Mouse (Mus musculus) right cerebral cortex, postnatal 4 days (tissue): Measurements from ENCODE around the gene Paxip1.
A peak's percentile ranks its signal among the peaks of the same experiment; 100 is the strongest.

Experiments used
- DNase-seq: peaks from one replicate; pipeline ENCODE4 v3.0.0-alpha.2; 2022

Gene Paxip1

DNA sequence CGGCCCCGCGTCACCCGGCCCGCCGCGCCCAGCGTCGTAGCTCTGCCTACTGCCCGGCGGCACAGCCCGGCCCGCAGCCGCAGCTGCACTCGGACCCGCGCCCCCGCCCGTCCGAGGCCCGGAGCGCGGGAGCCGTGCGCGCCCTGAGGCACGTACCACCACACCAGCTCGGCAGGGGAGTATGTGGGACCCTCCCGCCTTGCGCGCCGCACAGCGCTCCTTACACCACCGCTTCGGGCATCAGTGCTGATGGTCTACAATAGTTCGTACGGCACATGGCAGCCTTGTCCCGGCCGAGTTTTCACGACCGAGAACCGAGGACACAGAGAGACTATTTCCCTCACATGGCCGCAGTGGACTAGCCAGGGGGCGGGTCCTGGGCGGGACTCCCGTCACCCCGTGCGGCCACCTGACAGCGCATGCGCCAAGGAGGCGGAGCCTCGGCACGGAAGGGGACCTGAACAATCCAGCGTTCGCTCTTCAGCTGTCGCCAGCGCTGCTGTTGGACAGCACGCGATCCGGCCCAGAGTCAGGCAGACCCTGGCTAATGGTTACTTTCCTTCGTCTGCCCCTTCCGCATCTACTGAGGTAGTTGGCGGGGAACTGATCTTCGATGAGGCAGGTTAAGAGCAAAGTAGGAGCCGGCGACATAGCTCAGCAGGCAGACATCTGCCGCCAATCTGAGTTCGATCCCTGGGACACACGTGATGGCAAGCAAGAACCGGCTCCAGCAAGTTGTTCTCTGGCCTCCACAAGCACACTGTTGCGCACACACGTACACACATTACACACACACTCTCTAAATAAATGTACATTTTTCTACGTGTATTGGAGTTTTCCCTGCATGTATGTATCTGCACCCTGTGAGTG lies at the start of gene Paxip1:
Gene Paxip1 (minus strand): TSS at position 389 of the 870 bp plus-strand sequence.
- DNase-seq: peak; percentile 97

- no peak for DNase-seq
Observed at GRCm38 (mm10) chr5:27838061-27838460, 46.6 kb upstream of the Paxip1 start.

- no peak for DNase-seq
Observed at GRCm38 (mm10) chr5:27835096-27835495, 43.6 kb upstream of the Paxip1 start.

DNA sequence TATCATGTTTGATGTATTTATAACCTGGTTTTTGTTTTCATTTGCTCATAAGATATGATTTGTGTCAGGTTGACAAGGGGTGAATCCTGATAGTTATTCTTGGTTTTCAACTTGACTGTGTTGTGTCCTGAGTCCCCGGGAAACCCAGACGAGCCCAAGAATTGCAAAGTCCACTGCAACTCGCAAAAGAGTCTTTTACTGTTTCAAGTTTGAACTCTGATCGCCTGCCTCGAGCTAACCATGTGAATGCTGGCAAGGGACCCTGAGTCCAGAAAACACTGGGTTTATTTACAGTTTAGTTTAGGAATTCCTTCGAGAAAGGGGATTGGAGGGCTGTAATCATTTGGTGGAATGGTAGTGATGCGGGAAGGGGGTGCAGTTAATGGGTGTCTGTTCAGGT lies 36.5 kb upstream of the Paxip1 start:
- no peak for DNase-seq

- no peak for DNase-seq
Observed at GRCm38 (mm10) chr5:27821161-27821560, 29.7 kb upstream of the Paxip1 start.

DNA sequence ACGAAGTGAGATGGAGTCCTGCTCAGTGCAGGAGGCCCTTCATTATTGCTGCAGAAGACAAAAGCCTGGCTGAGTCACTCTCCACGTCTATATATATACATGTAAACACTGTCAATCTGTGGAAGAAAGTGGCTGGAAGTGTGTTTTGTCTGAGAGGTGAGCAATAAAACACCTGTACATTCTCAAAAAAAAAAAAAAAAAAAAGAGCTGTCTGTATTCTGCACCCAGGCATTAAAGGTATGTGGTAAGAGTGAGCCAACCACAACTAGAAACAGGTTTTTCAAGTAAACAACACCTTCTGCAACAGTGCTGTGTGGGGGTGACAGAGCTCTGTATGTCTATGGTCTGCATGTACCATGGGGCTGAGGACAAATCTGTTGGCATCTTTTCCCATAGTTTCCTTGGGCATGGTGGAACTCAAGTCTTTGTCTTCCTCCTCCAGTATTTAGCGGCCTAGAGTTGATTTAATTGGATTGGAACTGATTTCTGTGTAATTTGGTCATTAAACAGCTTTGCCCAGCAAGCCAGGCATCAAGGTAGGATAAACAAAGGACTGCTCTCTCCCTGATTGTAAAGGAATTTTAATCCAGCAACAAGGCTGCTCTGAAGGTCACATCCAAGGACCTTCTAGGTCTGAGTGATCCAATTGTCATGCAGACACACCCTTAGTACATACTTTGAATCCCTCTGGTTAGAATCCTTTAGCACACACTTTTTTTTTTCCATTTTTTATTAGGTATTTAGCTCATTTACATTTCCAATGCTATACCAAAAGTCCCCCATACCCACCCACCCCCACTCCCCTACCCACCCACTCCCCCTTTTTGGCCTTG lies 27.6 kb upstream of the Paxip1 start:
- no peak for DNase-seq

- DNase-seq: no peak
Observed at GRCm38 (mm10) chr5:27814282-27814681, 22.8 kb upstream of the Paxip1 start.

- peak; percentile 68 for DNase-seq
Observed at GRCm38 (mm10) chr5:27793923-27794322, 2.4 kb upstream of the Paxip1 start.

GRCm38 (mm10) chr5:27792531-27793205 lies 1.2 kb upstream of the Paxip1 start:
- DNase-seq: no peak

DNA sequence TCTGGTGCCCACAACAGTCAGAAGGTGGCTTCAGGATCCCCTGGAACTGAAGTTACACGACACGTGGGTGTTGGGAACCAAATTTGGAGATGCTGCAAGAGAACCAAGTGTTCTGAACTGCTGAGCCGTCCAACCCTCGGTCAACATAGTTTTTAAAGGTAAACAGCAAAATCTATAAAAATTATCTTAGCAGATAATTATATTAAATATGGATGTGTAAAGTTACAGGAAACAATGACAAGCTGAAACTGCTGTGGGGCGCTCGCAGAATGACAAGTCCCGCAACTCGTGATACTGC lies 631 bp upstream of the Paxip1 start:
- no peak for DNase-seq

DNA sequence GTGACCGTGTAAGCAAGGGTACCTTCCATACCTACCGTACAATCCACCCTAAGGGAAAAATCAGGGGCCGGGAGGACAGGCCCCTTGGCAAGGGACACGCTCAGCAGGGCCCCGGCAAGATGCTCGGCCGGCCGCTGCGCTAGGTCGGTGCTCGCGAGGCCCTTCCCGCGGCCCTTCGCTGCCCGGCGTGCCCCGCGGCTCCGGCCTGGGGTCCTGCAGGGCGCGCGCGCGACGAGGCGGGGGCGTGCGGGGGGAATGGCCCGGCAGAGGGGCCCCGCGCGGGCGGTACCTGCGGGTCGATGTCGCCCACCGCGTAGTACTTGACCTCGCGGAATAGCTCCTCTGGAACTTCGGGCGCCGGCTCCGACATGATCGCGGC lies 592 bp downstream of the Paxip1 start:
- peak; percentile 75 for DNase-seq

DNA sequence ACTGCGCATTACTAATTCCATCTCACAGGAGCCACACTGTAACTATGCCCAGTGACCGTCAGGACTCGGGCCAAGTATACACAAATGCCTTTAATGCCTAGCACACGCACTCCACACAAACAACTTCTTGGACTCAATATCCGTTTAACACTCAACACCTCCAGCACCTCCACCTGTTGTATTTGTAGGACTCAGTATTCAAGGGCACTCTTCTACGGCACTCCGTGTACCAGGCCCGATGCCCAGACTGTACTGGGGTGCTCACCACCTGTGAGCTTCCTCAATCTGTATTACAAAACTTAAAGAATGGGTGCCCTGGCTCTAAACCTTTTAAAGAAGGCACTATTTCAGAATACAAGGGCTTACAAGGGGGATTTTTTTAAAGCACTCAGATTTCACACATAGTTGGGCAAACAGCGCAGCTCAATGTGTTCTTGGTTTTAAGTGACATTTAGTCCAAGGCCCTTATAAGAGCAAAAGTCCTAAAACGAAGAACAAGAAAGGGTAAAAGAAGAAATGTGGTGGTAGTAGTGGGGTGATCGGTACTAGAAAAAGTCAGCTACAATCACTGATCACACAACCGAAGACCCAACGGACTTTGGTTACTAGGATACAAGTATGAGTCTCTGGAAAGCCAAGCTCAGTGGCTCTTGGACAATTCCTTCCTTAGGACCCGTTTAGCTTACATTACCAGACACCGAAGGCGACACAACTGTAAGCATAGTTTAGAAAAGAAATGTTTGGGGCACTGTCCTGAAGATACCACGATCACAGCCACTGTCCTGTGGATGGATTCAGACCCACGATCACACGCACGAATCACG lies 1.2 kb downstream of the Paxip1 start:
- DNase-seq: no peak

GRCm38 (mm10) chr5:27789586-27789985 lies 1.9 kb downstream of the Paxip1 start:
- no peak for DNase-seq

- DNase-seq: no peak
Observed at GRCm38 (mm10) chr5:27783381-27783780, 8.1 kb downstream of the Paxip1 start.

- DNase-seq: no peak
Observed at GRCm38 (mm10) chr5:27767948-27768347, 23.5 kb downstream of the Paxip1 start.

- no peak for DNase-seq
Observed at GRCm38 (mm10) chr5:27765780-27766179, 25.7 kb downstream of the Paxip1 start.

DNA sequence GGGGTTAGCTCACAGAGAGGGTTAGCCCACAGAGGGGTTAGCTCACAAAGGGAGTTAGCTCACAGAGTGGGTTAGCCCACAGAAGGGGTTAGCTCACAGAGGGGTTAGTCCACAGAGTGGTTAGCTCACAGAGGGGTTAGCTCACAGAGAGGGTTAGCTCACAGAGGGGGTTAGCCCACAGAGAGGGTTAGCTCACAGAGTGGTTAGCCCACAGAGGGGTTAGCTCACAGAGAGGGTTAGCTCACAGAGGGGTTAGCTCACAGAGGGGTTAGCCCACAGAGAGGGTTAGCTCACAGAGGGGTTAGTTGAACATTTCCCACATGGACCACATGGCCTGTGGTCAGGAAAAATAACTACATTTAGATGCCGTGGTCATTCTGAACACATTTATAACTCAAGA lies 46.5 kb downstream of the Paxip1 start:
- DNase-seq: no peak

GRCm38 (mm10) chr5:27739216-27739615 lies 52.3 kb downstream of the Paxip1 start:
- DNase-seq: no peak

GRCm38 (mm10) chr5:27737168-27737567 lies 54.3 kb downstream of the Paxip1 start:
- DNase-seq: peak; percentile 48

DNA sequence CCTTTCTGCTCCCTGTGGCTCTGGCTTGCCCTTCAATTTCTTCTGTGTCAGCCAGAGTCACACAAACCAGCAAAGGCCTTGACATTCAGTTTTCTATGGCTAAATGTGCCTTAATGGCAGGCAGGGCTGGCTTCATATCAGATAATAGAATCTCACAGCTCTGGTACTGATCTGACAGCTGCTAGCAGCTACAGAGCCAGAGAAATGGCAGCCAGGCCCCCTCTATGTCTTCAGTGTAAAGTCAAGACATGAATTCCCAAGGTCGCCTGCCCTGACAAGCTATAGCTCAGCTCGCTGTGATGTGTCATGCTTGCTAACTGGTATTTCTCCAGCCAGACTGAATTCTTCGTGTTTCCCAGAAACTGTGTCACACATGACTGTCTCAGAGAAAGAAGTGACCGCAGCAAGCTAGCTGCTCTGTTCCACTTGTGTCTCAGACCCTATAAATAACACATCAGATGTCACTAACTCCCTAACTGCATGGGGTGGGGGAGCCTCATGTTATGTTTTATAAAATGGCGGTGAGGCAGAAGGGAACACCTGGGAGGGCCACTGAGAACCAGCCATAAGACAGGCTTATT lies 59.1 kb downstream of the Paxip1 start:
- no peak for DNase-seq

GRCm38 (mm10) chr5:27731392-27731791 lies 60.1 kb downstream of the Paxip1 start:
- DNase-seq: no peak

- DNase-seq: no peak
Observed at GRCm38 (mm10) chr5:27730666-27731065, 60.8 kb downstream of the Paxip1 start.
